Mouse (Mus musculus): Measurements from ENCODE around the gene Mcm5. TPM values are rescaled to one million over a fixed set of nuclear protein-coding genes. Genes with fewer than 3 reads are reported as not detected.

Mcm5 gene
- total and polyA plus RNA-seq, 3 experiments: 397 to 459 TPM; not detected in 1

- H3K9me3 ChIP-seq (replicated peaks; ENCODE audit: insufficient read depth, low read length): no peaks in the 10 kb centered on the region
- peak overlapping the region; percentile 34 for H3K9ac ChIP-seq (ENCODE audit: control insufficient read depth, low read depth, low read length, poor library complexity, severe bottlenecking)
- H3K4me1 ChIP-seq (ENCODE audit: control insufficient read depth in 1 of 2, insufficient read depth in 2 of 2, low read length in 2 of 2): peaks cover 39 to 56% of the 10 kb centered on the region in 2 experiments
- TF ChIP-seq ZNF384 (IDR thresholded peaks at IDR 0.05; ENCODE audit: low read depth, low read length) (peak; percentile 91), UBTF (IDR thresholded peaks at IDR 0.05; ENCODE audit: borderline replicate concordance, insufficient read depth, low read depth, low read length) (no peak), NELFE (IDR thresholded peaks at IDR 0.05; ENCODE audit: low read depth, low read length) (no peak), CHD1 (IDR thresholded peaks at IDR 0.05; ENCODE audit: low read depth, low read length) (no peak), ETS1 (IDR thresholded peaks at IDR 0.05; ENCODE audit: low read depth, low read length) (no peak), TAL1 (IDR thresholded peaks at IDR 0.05; ENCODE audit: low read length) (no peak), USF1 (IDR thresholded peaks at IDR 0.05; ENCODE audit: low read depth, low read length) (no peak), GABPA (IDR thresholded peaks at IDR 0.05; ENCODE audit: low read depth, low read length) (no peak), BHLHE40 (IDR thresholded peaks at IDR 0.05; ENCODE audit: borderline replicate concordance, low read depth, low read length) (0 out of 2 replicates have a peak, but pooled peaks have one; percentile 6)
- H3K79me2 ChIP-seq (ENCODE audit: control insufficient read depth, insufficient read depth, low read length, poor library complexity): no peaks in the 10 kb centered on the region
- H3K27ac ChIP-seq (ENCODE audit: control insufficient read depth, low read depth, low read length): peak overlapping the region; percentile 43
- H3K4me3 ChIP-seq (ENCODE audit: control insufficient read depth in 1 of 2, insufficient read depth in 1 of 2, low read depth in 2 of 2, low read length in 2 of 2): no peak overlapping the region; a peak in 1 of 4 replicates
- peaks cover 0 to 53% of the 10 kb centered on the region in 2 experiments; a peak in 2 of 4 replicates for H3K36me3 ChIP-seq (ENCODE audit: control insufficient read depth in 1 of 2, insufficient read depth in 2 of 2, low read length in 2 of 2)
- DNase-seq (ENCODE audit: low read depth, low spot score): peak; percentile 44
- H3K27me3 ChIP-seq (ENCODE audit: control insufficient read depth in 1 of 2, insufficient read depth in 2 of 2, low read length in 2 of 2): no peaks in the 10 kb centered on the region
Measured at GRCm38 (mm10) chr8:75084382-75085064, 24.8 kb upstream of the Mcm5 start.

- peaks cover 39 to 62% of the 10 kb centered on the region in 2 experiments for H3K4me1 ChIP-seq (ENCODE audit: control insufficient read depth in 1 of 2, insufficient read depth in 2 of 2, low read length in 2 of 2)
- H3K36me3 ChIP-seq (ENCODE audit: control insufficient read depth in 1 of 2, insufficient read depth in 2 of 2, low read length in 2 of 2): peaks cover 0 to 56% of the 10 kb centered on the region in 2 experiments; a peak in 2 of 4 replicates
- H3K27me3 ChIP-seq (ENCODE audit: control insufficient read depth in 1 of 2, insufficient read depth in 2 of 2, low read length in 2 of 2): no peaks in the 10 kb centered on the region
- no peak overlapping the region for H3K9ac ChIP-seq (ENCODE audit: control insufficient read depth, low read depth, low read length, poor library complexity, severe bottlenecking)
- peak; percentile 72 for DNase-seq (ENCODE audit: low read depth, low spot score)
- H3K4me3 ChIP-seq (ENCODE audit: control insufficient read depth in 1 of 2, insufficient read depth in 1 of 2, low read depth in 2 of 2, low read length in 2 of 2): no peak overlapping the region
- peak overlapping the region; percentile 43 for H3K27ac ChIP-seq (ENCODE audit: control insufficient read depth, low read depth, low read length)
- no peaks in the 10 kb centered on the region for H3K79me2 ChIP-seq (ENCODE audit: control insufficient read depth, insufficient read depth, low read length, poor library complexity)
- no peaks in the 10 kb centered on the region for H3K9me3 ChIP-seq (replicated peaks; ENCODE audit: insufficient read depth, low read length)
- TF ChIP-seq NELFE (IDR thresholded peaks at IDR 0.05; ENCODE audit: low read depth, low read length) (no peak), NRF1 (IDR thresholded peaks at IDR 0.05; ENCODE audit: insufficient read depth, low read depth, low read length, poor library complexity, severe bottlenecking) (no peak), ETS1 (IDR thresholded peaks at IDR 0.05; ENCODE audit: low read depth, low read length) (no peak; the same call in 1 of the 2 replicates), USF1 (IDR thresholded peaks at IDR 0.05; ENCODE audit: low read depth, low read length) (no peak), ZNF384 (IDR thresholded peaks at IDR 0.05; ENCODE audit: low read depth, low read length) (no peak), HCFC1 (IDR thresholded peaks at IDR 0.05; ENCODE audit: low read depth, low read length) (no peak), SIN3A (IDR thresholded peaks at IDR 0.05; ENCODE audit: low read length) (0 out of 2 replicates have a peak, but pooled peaks have one; percentile 50), MYC (IDR thresholded peaks at IDR 0.05; ENCODE audit: low read depth, low read length) (peak; percentile 55; the same call in 1 of the 2 replicates), MAX (IDR thresholded peaks at IDR 0.05; ENCODE audit: low read length) (no peak), ELF1 (IDR thresholded peaks at IDR 0.05; ENCODE audit: low read depth, low read length) (no peak), POLR2AphosphoS2 (IDR thresholded peaks at IDR 0.05; ENCODE audit: low read length) (no peak), MYB (IDR thresholded peaks at IDR 0.05; ENCODE audit: low read depth, low read length) (no peak), POLR2A (IDR thresholded peaks at IDR 0.05; ENCODE audit: control insufficient read depth in 1 of 2, insufficient read depth in 1 of 2, low read depth in 1 of 2, low read length in 2 of 2, poor library complexity in 1 of 2) (no peak), JUND (IDR thresholded peaks at IDR 0.05; ENCODE audit: low read depth, low read length) (no peak), MAZ (IDR thresholded peaks at IDR 0.05; ENCODE audit: low read depth, low read length) (no peak), GATA1 (IDR thresholded peaks at IDR 0.05; ENCODE audit: low read depth, low read length) (peak; percentile 39; the same call in 1 of the 2 replicates), UBTF (IDR thresholded peaks at IDR 0.05; ENCODE audit: borderline replicate concordance, insufficient read depth, low read depth, low read length) (no peak), BHLHE40 (IDR thresholded peaks at IDR 0.05; ENCODE audit: borderline replicate concordance, low read depth, low read length) (no peak), ZMIZ1 (IDR thresholded peaks at IDR 0.05; ENCODE audit: low read depth, low read length) (no peak), POLR2AphosphoS5 (IDR thresholded peaks at IDR 0.05; ENCODE audit: borderline replicate concordance, low read depth, low read length) (no peak), ZKSCAN1 (IDR thresholded peaks at IDR 0.05; ENCODE audit: low read depth, low read length) (no peak), USF2 (IDR thresholded peaks at IDR 0.05; ENCODE audit: borderline replicate concordance in 1 of 2, insufficient read depth in 1 of 2, low read depth in 1 of 2, low read length in 2 of 2) (no peak), SMC3 (IDR thresholded peaks at IDR 0.05; ENCODE audit: low read depth, low read length) (no peak), MEF2A (IDR thresholded peaks at IDR 0.05; ENCODE audit: extremely low read depth, insufficient replicate concordance, low read depth, low read length, poor library complexity, severe bottlenecking) (no peak), MXI1 (IDR thresholded peaks at IDR 0.05; ENCODE audit: low read depth, low read length) (no peak; the same call in 1 of the 2 replicates)
Measured at GRCm38 (mm10) chr8:75086002-75086401, 23.4 kb upstream of the Mcm5 start.

Measured in MEL (cell line).